Mouse (Mus musculus): ENCODE data around the gene Aldh3a1.

DNA sequence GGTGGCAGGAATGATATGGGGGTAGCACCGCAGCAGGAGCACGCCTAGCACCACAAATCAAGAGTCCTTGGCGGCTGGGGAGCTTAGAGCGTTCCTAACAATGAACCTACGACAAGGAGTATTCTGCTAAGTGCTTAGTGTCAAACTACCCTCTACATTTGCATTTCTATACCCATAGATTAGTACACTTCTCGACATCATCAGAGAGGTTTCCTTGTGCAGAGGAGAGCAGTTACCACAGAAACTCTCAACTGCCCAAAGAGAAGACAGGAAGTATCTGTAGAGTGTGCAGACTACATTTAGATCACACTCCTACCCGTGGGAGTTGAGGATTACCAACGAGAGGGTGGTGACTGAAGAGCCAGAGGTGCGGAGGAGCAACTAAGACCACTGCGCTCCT lies 44.4 kb downstream of the Aldh3a1 start:
- TF ChIP-seq CTCF (IDR thresholded peaks at IDR 0.05; ENCODE audit: extremely low read depth, insufficient read depth, low read length) (no peak), POLR2A (IDR thresholded peaks at IDR 0.05; ENCODE audit: extremely low read depth, insufficient read depth, low read length) (no peak)
